Mouse (Mus musculus): ENCODE measurements around the gene Hcrt.

Hcrt gene

GRCm38 (mm10) chr11:100766726-100767125, 4.0 kb upstream of the Hcrt start:
- DNase-seq = no peak

GRCm38 (mm10) chr11:100761547-100762045, 1.1 kb downstream of the Hcrt start:
- peak; percentile 82 for DNase-seq

- DNase-seq = peak; percentile 78
Observed at GRCm38 (mm10) chr11:100759611-100760233, 3.0 kb downstream of the Hcrt start, which contains the start of gene Kcnh4. Gene Kcnh4, minus strand, starts transcription at chr11:100759942.

GRCm38 (mm10) chr11:100758707-100759610, 3.8 kb downstream of the Hcrt start:
- DNase-seq = peak; percentile 54

GRCm38 (mm10) chr11:100757566-100757965, 5.2 kb downstream of the Hcrt start:
- DNase-seq = no peak

GRCm38 (mm10) chr11:100756476-100756875, 6.3 kb downstream of the Hcrt start:
- DNase-seq = no peak

- no peak for DNase-seq
Observed at GRCm38 (mm10) chr11:100754693-100755057, 8.1 kb downstream of the Hcrt start.

GRCm38 (mm10) chr11:100754021-100754692, 8.6 kb downstream of the Hcrt start:
- no peak for DNase-seq

- no peak for DNase-seq
Observed at GRCm38 (mm10) chr11:100752294-100752693, 10.4 kb downstream of the Hcrt start.

GRCm38 (mm10) chr11:100750127-100750526, 12.6 kb downstream of the Hcrt start:
- no peak for DNase-seq

- DNase-seq = no peak
Observed at GRCm38 (mm10) chr11:100749469-100749868, 13.3 kb downstream of the Hcrt start.

- DNase-seq = no peak
Observed at GRCm38 (mm10) chr11:100748620-100749019, 14.1 kb downstream of the Hcrt start.

GRCm38 (mm10) chr11:100747114-100747513, 15.6 kb downstream of the Hcrt start:
- DNase-seq = no peak

- DNase-seq = no peak
Observed at GRCm38 (mm10) chr11:100746546-100746945, 16.2 kb downstream of the Hcrt start.

GRCm38 (mm10) chr11:100745085-100745484, 17.6 kb downstream of the Hcrt start:
- peak; percentile 67 for DNase-seq

- DNase-seq = no peak
Observed at GRCm38 (mm10) chr11:100741348-100741747, 21.4 kb downstream of the Hcrt start.

- DNase-seq = no peak
Observed at GRCm38 (mm10) chr11:100738749-100739148, 24.0 kb downstream of the Hcrt start.

GRCm38 (mm10) chr11:100738066-100738604, 24.6 kb downstream of the Hcrt start, which contains the start of gene Rab5c:
Gene Rab5c, minus strand, starts transcription at chr11:100738215.
- peak; percentile 96 for DNase-seq

GRCm38 (mm10) chr11:100737105-100737733, 25.5 kb downstream of the Hcrt start:
- DNase-seq = no peak

GRCm38 (mm10) chr11:100736746-100737080, 26.0 kb downstream of the Hcrt start:
- no peak for DNase-seq

- no peak for DNase-seq
Observed at GRCm38 (mm10) chr11:100735954-100736745, 26.6 kb downstream of the Hcrt start.
